Mouse (Mus musculus) ES-Bruce4 (cell line): ENCODE data around the gene Gm3776. TPM values are rescaled to one million over a fixed set of nuclear protein-coding genes. Genes with fewer than 3 reads are reported as not detected.
"Not testable (repeated sequence)": the region's sequence is repeated elsewhere in the genome, so short reads cannot be mapped to it uniquely, and the experiment has no call there.

ENCODE experiments used
- H3K27ac ChIP-seq: 2 replicates; pipeline ENCODE4 v1.5.1; 2012; ENCODE audit warnings: low read length, inconsistent platforms; ENCODE audit not compliant: insufficient read depth
- H3K27me3 ChIP-seq: 2 replicates; pipeline ENCODE4 v1.6.1; 2012; ENCODE audit warnings: mild to moderate bottlenecking, low read length, inconsistent platforms; ENCODE audit not compliant: control insufficient read depth, poor library complexity, insufficient read depth, severe bottlenecking
- H3K36me3 ChIP-seq: 2 replicates; pipeline ENCODE4 v1.6.1; 2012; ENCODE audit warnings: inconsistent platforms, mild to moderate bottlenecking, low read length, moderate library complexity; ENCODE audit not compliant: control insufficient read depth, poor library complexity, insufficient read depth, severe bottlenecking
- H3K4me1 ChIP-seq: one replicate; pipeline ENCODE4 v1.8.1; 2011; ENCODE audit warnings: low read length; ENCODE audit not compliant: control insufficient read depth, insufficient read depth
- H3K4me3 ChIP-seq: 2 replicates; pipeline ENCODE4 v1.5.1; 2011; ENCODE audit warnings: low read depth, mild to moderate bottlenecking, low read length
- H3K9ac ChIP-seq: 2 replicates; pipeline ENCODE4 v1.6.1; 2012; ENCODE audit warnings: low read depth, mild to moderate bottlenecking, inconsistent platforms; ENCODE audit not compliant: poor library complexity, severe bottlenecking
- H3K9me3 ChIP-seq: replicated peaks from 2 replicates; pipeline ENCODE4 v1.6.1; 2012; ENCODE audit warnings: mild to moderate bottlenecking, low read length, inconsistent platforms; ENCODE audit not compliant: control insufficient read depth, poor library complexity, insufficient read depth, severe bottlenecking
- CTCF ChIP-seq: IDR thresholded peaks from one replicate; pipeline ENCODE4 v1.8.1; 2011; ENCODE audit warnings: low read depth, low read length
- EP300 ChIP-seq: IDR thresholded peaks from 2 replicates; pipeline ENCODE4 v1.6.1; 2011; ENCODE audit warnings: low read depth, low read length; ENCODE audit not compliant: insufficient read depth
- POLR2A ChIP-seq: IDR thresholded peaks from one replicate; pipeline ENCODE4 v1.8.1; 2011; ENCODE audit warnings: low read length; ENCODE audit not compliant: insufficient read depth
- polyA plus RNA-seq: library from polyadenylated mRNA; stranded (reverse); fragments of >200 nt; gene quantifications from 2 replicates; pipeline ENCODE4 v1.2.4, GENCODE M21; 2011; ENCODE audit warnings: low read depth; ENCODE audit not compliant: missing spikeins, insufficient read depth, insufficient read length

The Gm3776 gene
- polyA plus RNA-seq, 1 experiment = not detected

GRCm38 (mm10) chr9:78296089-78296488, 39.2 kb downstream of the Gm3776 start:
- H3K4me1 ChIP-seq, H3K4me3 ChIP-seq, H3K9ac ChIP-seq, H3K27ac ChIP-seq, H3K27me3 ChIP-seq, H3K36me3 ChIP-seq, H3K9me3 ChIP-seq: not testable (repeated sequence)
- TF ChIP-seq CTCF = peak; percentile 74

GRCm38 (mm10) chr9:78298232-78298631, 41.3 kb downstream of the Gm3776 start:
- H3K4me1 ChIP-seq = no peaks in the 10 kb centered on the region
- no peaks in the 10 kb centered on the region for H3K27me3 ChIP-seq
- H3K4me3 ChIP-seq = no peak overlapping the region
- TF ChIP-seq EP300 = no peak
- no peak for TF ChIP-seq POLR2A
- TF ChIP-seq CTCF = no peak
- no peak overlapping the region for H3K9ac ChIP-seq
- no peak overlapping the region for H3K27ac ChIP-seq
- H3K36me3 ChIP-seq = no peaks in the 10 kb centered on the region
- no peaks in the 10 kb centered on the region for H3K9me3 ChIP-seq

- H3K9me3 ChIP-seq, H3K4me1 ChIP-seq, H3K27me3 ChIP-seq, H3K9ac ChIP-seq, H3K4me3 ChIP-seq, H3K36me3 ChIP-seq, H3K27ac ChIP-seq: not testable (repeated sequence)
Observed at GRCm38 (mm10) chr9:78299143-78299542, 42.2 kb downstream of the Gm3776 start.

- not testable (repeated sequence) for H3K36me3 ChIP-seq, H3K9ac ChIP-seq, H3K9me3 ChIP-seq, H3K4me1 ChIP-seq, H3K27me3 ChIP-seq, H3K27ac ChIP-seq, H3K4me3 ChIP-seq
Observed at GRCm38 (mm10) chr9:78308122-78308521, 51.2 kb downstream of the Gm3776 start.

GRCm38 (mm10) chr9:78314696-78315095, 57.8 kb downstream of the Gm3776 start, which contains the start of gene Omt2a:
Gene Omt2a (minus strand): TSS chr9:78314796.
- Histone ChIP-seq H3K36me3 (no peaks in the 10 kb centered on the region), H3K27ac (no peak within 1 kb of the TSS), H3K4me3 (no peak within 1 kb of the TSS), H3K27me3 (no peaks in the 10 kb centered on the region), H3K9ac (no peak within 1 kb of the TSS), H3K4me1 (no peaks in the 10 kb centered on the region), H3K9me3 (no peaks in the 10 kb centered on the region)
- TF ChIP-seq POLR2A = no peak
- TF ChIP-seq CTCF = no peak
- TF ChIP-seq EP300 = no peak

Other genes with a start within 250 kb of the Gm3776 start
- gene Gcm1, start 205.2 kb upstream of the Gm3776 start, polyA plus RNA-seq = 1.3 and 1.7 TPM in 2 replicates
- 16.4 and 19.1 TPM in 2 replicates for gene Fbxo9, start 148.1 kb upstream of the Gm3776 start, polyA plus RNA-seq
- gene Ick, start 147.9 kb upstream of the Gm3776 start, polyA plus RNA-seq = 17.1 and 17.5 TPM in 2 replicates
- gene Gsta4, start 74.4 kb upstream of the Gm3776 start, polyA plus RNA-seq = 322 and 323 TPM in 2 replicates
- not detected in 2 replicates for gene Gsta1, start 26.5 kb upstream of the Gm3776 start, polyA plus RNA-seq
- gene Gm10639, start 32.8 kb downstream of the Gm3776 start, polyA plus RNA-seq = not detected in 2 replicates
- gene Omt2a, start 57.7 kb downstream of the Gm3776 start, polyA plus RNA-seq = not detected in 2 replicates
- gene Omt2b, start 70.5 kb downstream of the Gm3776 start, polyA plus RNA-seq = not detected in 2 replicates
- gene Gsta2, start 98.7 kb downstream of the Gm3776 start, polyA plus RNA-seq = not detected in 2 replicates
- gene Dppa5a, start 111.0 kb downstream of the Gm3776 start, polyA plus RNA-seq = 5,317 and 5,424 TPM in 2 replicates
- 75.0 and 86.4 TPM in 2 replicates for gene Ooep, start 121.6 kb downstream of the Gm3776 start, polyA plus RNA-seq
- 2.8 and 4.9 TPM in 2 replicates for gene Ddx43, start 138.6 kb downstream of the Gm3776 start, polyA plus RNA-seq
- gene Cgas, start 186.1 kb downstream of the Gm3776 start, polyA plus RNA-seq = 1.1 and 1.2 TPM in 2 replicates
- gene Mto1, start 191.1 kb downstream of the Gm3776 start, polyA plus RNA-seq = 23.1 and 26.2 TPM in 2 replicates
- gene Gm17324, start 191.7 kb downstream of the Gm3776 start, polyA plus RNA-seq = not detected in 2 replicates
- gene Eef1a1, start 232.0 kb downstream of the Gm3776 start, polyA plus RNA-seq = 19,892 and 21,149 TPM in 2 replicates